Mouse (Mus musculus) cerebellum, postnatal 4 days (tissue): ENCODE data around the gene Tmem138.
"Not testable (repeated sequence)": the region's sequence is repeated elsewhere in the genome, so short reads cannot be mapped to it uniquely, and the experiment has no call there.

Experiments used
- DNase-seq, 2 experiments: peaks; one replicate each; pipeline ENCODE4 v3.0.0; 2022; ENCODE audit warnings: low spot score in 2 of 2, mixed read lengths in 1 of 2

Gene Tmem138

DNA sequence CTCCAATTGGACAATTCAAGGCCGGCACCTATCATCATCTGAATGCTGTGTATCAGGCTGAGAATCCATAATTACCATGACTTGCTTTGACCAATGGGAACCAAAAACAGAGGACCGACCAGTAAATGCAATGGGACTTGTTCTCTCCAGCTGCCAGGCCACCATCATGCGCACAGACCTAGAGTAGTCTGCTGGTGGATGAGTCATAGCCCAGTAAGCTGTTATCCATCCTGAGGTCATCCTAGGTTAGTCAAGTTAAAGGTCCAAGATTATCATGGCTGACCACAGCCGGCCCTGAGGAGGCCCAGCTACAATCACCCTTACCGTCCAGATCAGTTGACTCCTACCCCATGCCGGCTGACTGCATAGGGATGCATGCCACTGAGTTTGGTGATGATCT is 7.5 kb downstream of the Tmem138 start:
- DNase-seq = no peak

DNA sequence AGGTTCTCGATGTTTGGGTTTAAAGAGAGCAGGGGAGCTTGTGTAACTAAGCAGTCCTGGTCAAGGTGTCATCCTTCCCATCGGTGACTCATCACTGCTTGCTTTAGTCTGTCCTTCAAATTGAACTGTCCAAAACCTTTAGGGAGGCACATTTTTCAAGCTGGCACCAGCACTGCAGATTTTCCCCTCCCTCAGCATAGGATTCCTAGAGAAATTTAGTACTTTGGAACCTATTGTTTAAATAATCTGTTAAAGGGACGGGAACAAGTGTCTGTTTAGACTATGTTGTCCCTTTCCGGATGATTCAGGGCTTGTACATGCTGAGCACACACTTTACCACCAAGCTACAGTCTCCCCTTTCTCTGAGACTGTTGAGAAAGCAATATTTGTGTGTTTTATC is 11.9 kb downstream of the Tmem138 start:
- DNase-seq = no peak

DNA sequence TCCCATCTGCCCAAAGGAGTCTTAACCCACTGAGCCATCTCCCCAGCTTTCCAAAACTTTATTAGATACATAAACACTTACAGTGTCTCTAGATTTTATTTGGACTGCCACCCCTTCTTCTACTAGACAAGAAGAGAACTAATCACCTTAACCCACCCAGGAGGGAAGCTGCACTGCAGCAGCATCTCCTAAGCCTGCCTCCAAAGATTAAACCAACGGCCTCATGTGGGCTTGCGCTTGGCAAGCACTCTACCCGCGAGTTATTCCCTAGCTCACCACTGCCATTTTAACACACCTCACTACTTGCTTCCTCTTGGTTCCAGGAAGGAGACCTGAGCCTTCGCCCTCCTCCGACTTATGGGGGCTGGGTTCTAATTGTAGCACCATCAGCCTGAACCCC is 12.9 kb downstream of the Tmem138 start:
- DNase-seq = no peak

DNA sequence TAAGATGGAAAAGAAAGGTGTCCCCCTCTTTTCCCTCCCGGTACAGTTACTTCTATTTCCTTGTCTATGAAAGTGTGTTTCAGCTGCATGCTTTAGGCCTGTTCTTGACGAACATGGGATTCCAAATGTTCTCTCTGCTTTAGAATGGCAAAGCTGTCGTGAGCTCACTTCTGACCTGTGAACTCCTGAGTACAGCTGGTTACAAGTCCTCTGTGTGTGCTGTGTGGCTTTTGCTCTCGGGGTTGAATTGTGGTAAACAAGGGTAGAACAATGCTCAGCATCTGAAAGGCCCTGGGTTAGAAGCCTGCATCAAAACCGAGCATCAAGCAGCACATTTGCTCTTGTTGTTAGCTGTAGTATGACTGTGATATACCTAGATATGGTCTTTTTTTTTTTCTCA is 14.8 kb downstream of the Tmem138 start:
- DNase-seq = no peak

DNA sequence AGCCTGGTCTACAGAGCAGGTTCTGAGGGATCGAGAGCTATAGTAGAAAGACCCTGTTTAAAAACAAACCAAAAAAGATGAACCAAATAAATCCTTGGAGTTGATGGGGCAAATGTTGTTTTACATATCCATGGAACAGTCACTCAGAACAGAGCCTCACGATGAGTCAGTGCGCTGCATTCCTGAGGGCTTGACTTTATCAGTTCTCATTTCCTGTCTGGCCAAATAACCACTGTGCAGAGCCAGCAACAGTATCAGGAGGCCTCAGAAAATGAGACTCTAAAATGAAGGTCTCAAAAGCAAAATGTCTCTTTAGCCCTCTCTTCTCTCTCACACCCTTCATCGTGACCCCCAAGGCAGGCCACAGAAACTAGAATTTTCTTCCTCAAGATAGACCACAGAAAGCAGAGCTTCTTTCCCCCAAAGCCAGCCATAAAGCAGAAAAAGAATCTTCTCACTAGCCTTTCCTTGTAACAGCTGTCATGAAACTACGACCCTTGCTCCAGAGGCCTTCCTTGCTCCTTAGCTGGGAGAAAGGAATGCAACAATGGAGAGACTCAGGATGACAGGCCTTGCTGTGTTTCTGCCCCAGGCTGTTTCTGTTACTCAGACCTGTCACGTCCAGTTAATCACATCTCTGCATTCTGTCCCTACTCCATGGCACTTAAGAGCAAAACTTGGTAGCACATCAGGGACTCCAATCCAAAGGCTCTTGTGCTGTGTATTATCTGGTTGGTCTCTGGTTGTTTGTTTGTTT is 15.4 kb downstream of the Tmem138 start:
- no peak for DNase-seq

DNA sequence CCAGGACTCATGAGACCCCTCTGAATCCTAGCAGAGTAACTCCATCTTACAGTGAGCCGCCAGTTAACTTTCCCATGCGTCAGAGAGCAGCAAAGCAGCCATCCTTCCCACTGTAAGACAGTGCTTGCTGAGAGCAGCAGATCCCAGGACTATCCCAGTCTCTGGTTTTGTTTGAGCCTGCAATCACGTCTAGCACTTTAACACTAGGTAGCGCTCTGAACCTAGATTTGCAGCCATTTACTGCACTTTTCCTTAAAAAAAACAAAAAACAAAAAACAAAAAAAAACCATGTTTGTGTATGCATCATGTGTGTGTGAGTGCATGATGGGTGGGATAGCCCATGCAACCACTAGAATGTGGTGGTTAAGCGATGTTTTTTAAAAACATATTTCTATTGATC is 17.1 kb downstream of the Tmem138 start:
- DNase-seq = no peak

DNA sequence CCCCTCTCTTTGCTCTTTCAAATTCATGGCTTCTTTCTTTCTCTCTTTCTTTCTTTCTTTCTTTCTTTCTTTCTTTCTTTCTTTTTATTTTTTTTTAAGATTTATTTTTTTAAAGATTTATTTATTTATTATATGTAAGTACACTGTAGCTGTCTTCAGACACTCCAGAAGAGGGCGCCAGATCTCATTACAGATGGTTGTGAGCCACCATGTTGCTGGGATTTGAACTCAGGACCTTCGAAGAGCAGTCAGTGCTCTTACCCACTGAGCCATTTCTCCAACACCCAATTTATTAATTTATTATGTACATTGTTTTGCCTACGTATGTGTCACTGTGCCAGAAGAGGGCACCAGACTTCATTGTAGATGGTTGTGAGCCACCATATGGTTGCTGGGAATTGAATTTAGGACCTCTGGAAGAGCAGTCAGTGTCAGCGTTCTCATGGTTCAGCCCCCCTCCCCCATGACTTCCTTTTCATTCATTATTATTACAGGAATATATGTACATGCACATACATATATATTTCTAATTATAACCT is 19.3 kb downstream of the Tmem138 start:
- not testable (repeated sequence) for DNase-seq

DNA sequence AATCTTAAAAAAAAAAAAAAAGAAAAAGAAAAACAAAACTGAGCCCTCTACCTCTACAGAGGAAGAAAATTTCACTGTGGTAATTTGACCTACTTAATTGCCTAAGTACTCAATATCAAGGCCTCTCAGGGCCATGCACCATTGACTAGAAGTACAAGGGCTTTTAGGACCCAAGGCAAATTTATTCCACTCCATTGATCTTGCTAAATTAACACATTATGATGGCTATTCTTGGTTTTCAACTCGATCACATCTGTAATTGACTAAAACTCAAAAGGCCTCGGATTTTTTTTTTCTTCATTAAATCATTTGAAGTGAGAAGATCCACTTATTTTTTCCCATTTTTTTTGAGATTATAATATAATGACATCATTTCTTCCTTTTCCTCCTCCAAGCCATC is 19.7 kb downstream of the Tmem138 start:
- no peak for DNase-seq

DNA sequence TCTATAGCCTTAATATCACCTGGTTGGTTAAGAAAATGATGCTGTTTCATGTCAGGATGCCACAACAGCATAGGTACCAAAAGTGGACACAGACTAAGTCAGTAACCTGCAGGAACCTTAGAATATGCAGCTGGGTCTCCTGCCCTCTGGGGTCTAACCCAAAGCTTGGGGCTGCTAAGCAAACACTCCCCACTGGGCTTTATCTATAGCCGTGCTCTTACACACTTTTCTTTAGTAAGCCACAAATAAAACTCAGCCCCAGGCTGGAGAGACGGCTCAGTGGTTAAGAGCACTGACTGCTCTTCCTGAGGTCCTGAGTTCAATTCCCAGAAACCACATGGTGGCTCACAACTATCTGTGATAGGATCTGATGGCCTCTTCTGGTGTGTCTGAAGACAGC is 20.2 kb downstream of the Tmem138 start:
- DNase-seq = no peak

DNA sequence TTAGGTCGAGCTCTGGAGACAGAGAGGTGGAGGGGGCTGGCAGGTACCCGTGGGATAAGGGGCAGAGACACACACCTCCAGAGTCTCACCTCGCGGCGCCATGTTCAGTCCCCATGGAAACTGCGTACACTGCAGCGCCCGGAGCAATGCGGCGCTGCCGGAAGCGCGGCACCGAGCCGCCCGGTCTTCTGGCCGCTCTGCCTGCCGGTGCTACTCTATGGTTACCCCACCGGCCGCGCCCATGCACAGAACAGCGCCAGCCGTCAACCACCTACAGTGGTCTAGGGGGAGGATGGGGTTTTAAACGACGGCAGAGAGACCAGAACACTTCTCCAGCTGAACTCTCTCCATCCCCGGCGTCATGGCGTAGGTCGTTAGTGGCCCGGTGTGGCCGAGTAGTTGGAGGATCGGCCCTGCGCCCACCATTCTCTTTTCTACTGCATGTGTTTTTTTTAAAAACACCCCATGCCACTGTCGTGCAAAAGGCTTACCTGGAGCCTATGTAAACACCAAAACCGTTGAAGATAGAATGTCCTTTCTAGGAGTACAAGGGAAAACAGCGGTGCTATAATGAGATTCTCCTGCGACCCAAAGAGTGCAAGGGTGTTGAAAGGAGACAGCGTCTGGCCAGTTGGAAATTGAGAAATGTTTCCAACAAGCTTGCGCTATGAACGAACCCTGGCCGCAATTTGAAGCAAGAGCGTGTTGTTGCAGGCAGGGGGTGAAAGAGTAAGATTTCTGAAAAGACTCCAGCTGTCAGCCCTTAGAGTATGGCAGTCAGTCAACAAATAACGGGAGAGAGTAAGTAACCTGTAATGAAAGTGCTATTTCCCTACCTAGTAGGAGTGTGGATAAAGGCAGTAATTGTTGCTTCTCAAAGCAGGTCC is 21.3 kb downstream of the Tmem138 start, which contains the start of gene Tmem216:
Tmem216 (minus strand) TSS at position 615 of the 887 bp plus-strand sequence.
- DNase-seq = peak; percentile 46 to 80

DNA sequence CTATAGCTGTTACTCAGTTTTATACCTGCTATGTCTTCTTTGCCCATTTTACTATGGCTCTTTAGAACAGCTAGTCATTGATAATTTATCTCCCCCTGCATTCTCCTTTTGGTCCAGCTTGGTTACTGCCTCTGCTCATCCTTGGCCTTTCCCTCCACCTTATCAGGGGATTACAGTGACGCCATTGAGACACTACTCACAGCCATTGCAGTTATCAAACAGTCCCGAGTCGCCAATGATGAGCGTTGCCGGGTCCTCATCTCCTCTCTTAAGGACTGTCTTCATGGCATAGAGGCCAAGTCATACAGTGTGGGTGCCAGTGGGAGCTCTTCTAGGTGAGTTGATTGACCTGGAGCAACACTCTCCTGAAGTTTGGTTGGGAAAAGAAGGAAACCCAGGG is 37.7 kb downstream of the Tmem138 start:
- no peak for DNase-seq

DNA sequence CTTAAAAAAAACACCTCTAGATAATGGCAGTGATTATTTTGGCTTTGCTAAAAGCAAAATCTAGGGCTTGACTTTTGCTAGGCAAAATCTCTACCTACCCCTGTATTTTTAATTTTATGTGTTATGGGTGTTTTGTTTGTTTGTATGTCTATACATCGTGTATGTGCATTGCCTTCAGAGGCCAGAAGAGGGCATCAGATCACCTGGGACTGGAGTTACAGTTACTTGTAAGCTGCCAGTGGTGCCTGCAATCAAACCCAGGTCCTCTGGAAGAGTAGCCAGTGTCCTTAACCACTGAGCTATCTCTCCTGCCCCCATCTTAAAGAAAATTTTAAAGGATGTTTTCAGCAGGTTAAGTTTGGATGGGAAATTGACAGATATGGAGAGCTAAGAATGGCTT is 47.1 kb downstream of the Tmem138 start:
- DNase-seq = no peak

DNA sequence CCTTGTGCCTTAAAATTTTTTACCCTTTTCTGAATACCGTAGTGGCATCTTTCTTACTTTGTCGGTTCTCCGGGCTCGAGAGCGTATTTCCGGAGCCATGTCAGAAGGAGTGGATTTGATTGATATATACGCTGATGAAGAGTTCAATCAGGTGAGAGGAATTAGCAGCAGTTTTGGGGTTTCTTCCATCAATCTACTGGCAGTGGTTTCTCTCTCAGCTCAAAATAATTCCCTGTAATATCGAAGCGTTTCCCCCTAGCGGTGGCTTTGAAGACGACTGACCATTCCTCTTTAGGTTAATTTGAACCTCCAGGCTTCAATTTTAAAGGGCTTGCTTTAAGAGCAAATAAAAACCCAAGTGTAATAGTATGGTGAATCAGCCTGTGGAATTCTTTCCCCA is 51.3 kb downstream of the Tmem138 start, which contains the start of gene Sdhaf2:
Sdhaf2 (minus strand) TSS at position 233 of the 400 bp plus-strand sequence.
- peak in 1 of 2 experiments; percentile 26 for DNase-seq

DNA sequence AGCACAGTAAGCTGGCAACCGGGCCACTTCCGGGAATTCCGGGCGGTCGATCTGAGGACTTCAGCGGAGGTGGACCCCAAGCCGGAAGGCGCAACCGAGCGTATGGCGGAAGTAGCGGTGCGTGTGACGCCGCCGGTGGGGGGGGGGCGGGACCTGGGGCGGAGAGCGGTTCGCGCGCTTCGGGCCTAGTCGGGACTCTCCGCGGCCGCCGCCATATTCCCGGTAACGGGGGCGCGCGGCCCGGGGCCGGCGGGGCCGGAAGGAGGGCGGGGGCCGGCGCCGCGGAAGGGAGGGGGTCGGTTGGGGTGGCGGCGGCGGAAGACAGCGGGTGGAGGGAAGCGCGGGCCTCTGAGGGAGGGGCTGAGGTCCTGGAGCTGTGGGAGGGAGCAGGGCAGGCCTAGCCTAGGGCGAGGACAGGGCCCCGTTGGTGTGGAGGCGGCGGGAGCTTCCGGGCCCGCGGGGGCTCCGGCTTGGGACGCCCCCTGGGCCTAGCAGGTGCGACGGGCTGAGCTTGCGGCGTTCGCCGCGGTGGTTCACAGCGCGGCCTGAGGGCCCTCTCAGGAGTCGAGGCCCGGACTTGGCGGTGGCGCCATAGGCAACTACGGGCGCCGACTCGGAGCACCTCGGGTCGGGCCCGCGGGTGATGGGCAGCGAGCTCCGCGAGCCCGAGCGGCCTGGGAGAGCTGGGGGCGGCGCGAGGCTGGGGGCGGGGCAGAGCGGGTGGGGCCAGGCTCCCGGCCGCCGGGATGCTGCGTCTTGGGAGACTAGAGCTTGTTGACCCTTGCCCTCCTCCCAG is 51.9 kb downstream of the Tmem138 start, which contains the start of gene Cpsf7:
Cpsf7 (plus strand) TSS at position 161 of the 796 bp plus-strand sequence.
- DNase-seq = peak; percentile 76 to 91

DNA sequence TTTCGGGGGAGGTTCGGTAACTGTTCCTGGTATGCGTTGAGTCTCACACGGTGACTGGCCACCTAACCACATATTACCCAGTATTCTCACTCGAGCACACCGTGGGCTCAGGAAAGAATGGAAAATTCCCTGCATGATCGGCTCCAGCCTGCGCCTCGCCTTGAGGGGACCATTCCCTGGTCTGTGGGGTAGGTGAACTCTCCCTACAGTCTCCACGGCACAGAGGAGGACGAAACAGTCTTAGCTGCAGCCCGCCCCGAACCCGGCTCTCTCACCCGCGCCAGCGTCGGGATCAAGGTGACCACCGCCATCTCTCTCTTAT is 52.4 kb downstream of the Tmem138 start:
- DNase-seq = no peak

DNA sequence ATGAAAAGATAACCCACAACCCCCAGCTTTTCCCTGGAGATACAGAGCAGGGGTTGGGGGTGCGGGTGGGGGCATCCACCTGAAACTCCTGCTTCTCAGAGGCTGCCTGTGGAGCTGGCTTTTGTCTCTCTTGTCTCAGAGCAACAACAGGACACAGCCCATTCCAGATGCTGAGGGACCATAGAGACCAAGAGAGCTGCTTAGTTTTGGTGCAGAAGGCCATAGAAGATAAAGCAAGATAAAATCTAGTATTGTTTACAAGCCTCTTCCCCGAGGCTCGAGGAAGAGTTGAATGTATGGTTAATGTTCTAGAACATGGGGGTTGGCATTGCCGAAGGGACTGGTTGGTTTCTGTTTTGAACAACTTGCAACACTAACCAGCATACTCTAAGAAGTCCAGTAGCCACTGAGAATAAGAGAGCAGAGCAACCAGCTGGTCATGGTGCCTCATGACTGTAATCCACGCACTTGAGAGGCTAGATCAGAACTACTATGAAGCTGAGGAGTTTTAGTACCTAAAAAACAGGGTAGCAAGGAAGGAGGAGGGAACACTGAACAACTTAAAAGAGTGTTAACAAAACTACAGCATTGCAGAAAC is 53.6 kb downstream of the Tmem138 start:
- no peak for DNase-seq

DNA sequence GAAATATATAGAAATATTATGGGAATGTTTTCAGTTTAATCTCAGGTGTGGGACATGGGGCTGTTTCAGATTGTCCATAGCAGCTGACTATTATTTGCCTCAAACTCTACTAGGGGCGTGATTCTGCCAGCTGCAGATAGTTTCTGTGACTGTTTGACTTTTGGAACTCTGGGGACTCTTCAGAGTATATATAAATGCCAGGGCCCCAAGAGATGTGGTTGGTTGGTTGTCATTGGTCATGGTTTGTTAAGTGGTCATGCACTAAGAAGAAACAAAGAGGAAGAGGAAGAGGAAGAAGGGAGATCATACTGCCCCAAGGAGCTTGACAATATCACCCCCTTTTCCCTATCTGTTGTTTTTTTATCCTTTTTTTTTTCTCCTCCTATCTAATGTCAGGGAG is 55.2 kb downstream of the Tmem138 start:
- DNase-seq = no peak
